Mouse (Mus musculus) natural killer cell, adult 2 months (primary cell): ENCODE data around the gene Prss41.
"Not testable (repeated sequence)": the region's sequence is repeated elsewhere in the genome, so short reads cannot be mapped to it uniquely, and the experiment has no call there.

Experiments
- DNase-seq, 2 experiments: peaks; one replicate each; pipeline ENCODE4 v3.0.0; 2022; ENCODE audit warnings: low spot score in 2 of 2

Prss41 gene

GRCm38 (mm10) chr17:23843812-23844273 lies at the start of gene Prss41, which contains the start of gene Prss32:
TSS of gene Prss41 (minus strand) at chr17:23844172.
TSS of gene Prss32 (plus strand) at chr17:23843855.
- DNase-seq = peak; percentile 57 to 72

- not testable (repeated sequence) for DNase-seq
These were observed 36.6 kb upstream of the Prss41 start, which contains the start of the genes Dcpp1 and Dcpp2 for GRCm38 (mm10) chr17:23880576-23880975. TSS of gene Dcpp1 (plus strand) at chr17:23880876. TSS of gene Dcpp2 (plus strand) at chr17:23880880.

DNA sequence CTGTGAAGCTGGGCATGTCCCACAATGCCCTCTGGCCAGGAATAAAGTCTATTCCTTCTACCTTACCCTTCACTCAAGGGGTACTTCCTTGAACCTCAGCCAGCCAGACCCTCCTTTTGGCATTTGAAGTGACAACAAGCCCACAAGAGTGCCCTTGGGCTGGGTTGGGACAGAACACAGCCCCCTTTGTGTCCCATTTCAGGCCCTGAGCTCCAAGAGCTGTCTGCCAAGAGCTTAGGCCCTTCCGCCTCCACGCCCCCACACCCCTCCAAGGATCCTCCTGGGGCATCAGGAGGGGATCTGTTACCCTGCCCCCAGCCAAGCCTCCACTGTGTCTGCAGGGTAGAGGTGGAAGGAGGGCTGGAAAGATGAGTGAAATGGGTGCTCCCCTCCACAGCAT lies 33.2 kb upstream of the Prss41 start:
- no peak for DNase-seq

DNA sequence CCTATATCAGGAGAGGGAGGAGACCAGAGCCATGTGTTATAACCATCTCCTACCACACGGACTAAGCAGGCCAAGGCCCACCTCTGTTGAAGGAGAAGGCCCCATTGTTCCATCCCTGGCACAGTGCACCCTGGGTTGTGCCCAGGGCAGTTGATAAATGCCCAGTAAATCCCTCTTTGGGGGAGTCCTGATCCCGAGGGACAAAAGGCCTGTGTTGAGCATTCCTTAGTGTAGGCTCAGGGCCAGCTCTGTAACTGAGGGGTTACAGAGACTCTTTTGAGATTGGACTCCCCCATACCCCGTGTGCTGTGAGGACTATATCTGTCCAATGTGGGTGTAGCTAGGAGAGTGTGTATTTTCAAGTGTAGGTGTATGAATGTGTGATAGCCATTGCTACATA lies 32.8 kb upstream of the Prss41 start:
- no peak for DNase-seq

DNA sequence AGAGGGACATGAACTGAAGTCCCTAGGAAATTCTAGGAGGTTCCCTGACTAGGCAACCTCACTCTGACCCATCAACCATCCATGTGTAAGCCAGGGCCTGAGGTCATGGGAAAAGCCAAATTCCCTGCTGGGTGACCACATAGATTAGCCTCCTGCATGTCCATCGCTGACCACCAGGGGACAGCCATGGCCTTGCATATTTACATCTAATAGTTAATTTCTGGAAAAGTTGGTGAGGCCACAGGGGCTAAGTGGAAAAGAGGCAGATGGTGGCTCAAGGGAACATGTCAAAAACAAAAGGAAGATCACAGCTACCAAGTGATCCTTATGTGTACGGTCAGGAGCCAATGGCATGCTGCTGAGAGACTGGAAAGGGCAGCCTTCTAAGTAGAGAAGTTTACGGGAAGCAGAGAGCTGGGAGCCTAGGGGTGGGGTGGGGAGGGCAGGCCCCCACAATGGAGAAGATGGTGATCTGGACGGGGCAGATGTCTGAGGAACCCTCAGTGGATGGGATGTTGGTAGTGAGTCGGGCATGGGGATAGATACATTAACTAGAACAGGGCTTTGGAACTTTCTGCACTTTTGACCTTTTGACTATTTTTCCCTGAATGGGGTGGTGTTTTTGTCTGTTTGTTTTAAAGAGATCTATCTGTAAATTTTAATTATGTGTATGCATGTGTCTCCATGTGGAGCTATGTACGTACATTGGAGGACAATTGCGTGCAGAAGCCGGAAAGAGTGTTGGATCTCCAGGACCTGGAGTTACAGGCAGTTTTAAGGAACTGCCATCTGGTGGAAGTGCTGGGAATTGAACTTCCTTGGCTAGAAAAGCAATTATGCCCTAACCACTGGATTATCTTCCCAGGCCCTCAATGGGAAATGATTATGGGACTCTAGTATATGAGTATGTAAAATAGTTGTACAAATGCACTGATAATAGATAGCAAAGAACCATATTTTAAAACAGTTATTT lies 30.2 kb upstream of the Prss41 start:
- no peak for DNase-seq

DNA sequence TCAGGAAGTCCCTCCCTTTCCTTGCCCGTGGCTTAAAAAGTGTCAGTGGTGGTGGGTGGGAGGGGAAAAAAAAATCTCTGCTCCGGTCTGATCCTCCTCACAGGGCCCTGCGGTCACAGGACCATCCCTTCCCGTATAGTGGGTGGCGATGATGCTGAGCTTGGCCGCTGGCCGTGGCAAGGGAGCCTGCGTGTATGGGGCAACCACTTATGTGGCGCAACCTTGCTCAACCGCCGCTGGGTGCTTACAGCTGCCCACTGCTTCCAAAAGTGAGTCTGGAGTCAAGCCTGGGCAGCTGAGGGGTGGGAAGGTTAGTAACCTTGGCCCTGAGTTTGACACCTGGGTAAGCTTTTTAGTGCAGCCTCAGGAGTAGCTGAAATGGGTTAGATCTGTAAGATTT lies 24.5 kb upstream of the Prss41 start:
- DNase-seq = no peak

DNA sequence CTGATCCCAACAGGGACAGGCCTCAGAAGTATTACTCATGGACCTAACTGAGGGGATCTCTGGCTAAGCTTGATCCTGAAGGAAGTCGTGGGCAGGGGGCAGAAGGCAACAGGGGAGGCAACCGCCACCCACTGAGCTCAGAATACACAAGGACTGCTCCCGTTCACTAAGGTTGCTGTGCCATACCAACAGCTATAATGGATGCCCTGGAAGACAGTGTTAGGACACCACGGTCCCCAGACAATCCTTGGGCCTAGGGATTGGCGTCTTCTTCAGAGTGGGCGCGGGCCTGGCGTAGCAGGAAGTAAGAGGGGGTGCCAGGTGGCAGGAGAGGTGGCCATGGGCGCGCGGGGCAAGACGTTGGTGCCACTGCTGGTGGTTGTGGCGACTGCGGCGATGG lies 23.8 kb upstream of the Prss41 start, which contains the start of gene Prss21:
Gene Prss21 (plus strand): TSS at position 301 of the 400 bp plus-strand sequence.
- DNase-seq = no peak

GRCm38 (mm10) chr17:23862926-23863325 lies 19.0 kb upstream of the Prss41 start:
- no peak for DNase-seq

- DNase-seq = no peak
These were observed 13.9 kb upstream of the Prss41 start for GRCm38 (mm10) chr17:23857913-23858312.

GRCm38 (mm10) chr17:23857193-23857592 lies 13.2 kb upstream of the Prss41 start:
- DNase-seq = no peak

- DNase-seq = no peak
These were observed 10.3 kb upstream of the Prss41 start for GRCm38 (mm10) chr17:23854229-23854765.

DNA sequence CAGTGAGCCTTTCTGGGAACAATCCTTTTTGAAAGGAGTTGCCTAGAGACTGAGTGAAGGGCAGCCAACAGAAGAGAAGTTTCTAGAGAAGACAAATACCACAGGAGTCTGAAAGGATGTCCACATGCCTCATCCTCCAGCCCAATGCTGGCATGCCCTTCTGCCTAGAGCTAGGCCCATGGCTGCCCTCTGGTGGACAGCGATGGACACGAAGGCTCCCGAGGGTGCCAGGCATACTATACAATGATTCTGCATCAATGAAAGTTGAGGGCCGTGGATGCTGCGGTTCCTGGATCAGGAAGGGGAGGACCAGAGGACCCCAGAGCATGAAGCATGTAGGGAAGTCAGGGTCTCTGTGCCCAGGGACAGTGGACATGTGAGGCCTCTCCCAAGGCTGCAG lies 9.3 kb upstream of the Prss41 start:
- peak in 1 of 2 experiments; percentile 44 for DNase-seq

DNA sequence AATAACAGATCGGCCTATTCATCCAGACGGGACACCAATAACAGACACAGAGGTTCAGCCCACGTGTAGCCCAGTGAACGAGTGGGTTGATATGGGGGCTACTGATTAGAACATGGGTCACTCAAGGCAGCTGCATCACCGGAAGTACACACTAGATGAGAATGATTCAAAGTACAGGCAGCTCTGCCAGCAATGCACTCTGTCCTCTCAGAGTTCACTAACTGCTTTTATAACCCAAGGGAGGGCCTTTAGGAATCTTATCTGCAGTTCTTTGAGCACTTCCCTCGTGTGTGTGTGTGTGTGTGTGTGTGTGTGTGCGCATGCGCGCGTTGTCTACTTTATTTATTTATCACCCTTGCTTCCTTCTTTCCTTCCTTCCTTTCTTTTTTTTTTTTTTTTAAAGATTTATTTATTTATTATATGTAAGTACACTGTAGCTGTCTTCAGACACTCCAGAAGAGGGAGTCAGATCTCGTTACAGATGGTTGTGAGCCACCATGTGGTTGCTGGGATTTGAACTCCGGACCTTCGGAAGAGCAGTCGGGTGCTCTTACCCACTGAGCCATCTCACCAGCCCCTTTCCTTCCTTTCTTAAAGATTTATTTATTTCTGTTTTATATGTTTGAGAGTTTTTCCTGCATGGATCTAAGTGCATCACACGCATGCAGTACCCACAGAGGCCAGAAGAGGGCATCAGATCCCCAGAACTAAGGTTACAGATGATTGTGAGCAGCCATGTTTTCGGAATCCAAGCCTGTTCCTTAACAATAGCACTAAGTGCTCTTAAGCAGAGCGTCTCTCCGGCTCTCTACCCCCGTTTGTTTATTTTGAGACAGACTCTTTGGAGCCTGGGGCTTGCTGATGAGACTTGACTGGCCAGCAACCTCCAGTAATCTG lies 7.1 kb upstream of the Prss41 start:
- peak; percentile 52 to 60 for DNase-seq

DNA sequence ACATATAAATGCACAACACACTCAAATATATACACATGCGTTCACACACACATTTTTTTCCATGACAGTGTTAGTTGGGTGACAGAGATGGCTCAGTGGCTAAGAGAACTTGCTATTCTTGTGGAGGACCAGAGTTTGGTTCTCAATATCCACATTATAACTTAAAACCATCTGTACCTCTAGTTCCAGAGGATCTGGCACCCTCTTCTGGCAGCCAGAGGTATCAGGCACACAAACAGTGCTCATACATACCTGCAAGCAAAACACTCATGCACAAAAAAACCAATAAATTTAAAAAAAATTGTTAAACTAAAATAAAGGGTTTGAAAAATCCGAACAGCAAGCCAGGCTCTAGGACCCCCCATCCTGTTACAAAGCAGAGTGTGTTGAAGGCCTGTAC lies 6.1 kb upstream of the Prss41 start:
- no peak for DNase-seq

DNA sequence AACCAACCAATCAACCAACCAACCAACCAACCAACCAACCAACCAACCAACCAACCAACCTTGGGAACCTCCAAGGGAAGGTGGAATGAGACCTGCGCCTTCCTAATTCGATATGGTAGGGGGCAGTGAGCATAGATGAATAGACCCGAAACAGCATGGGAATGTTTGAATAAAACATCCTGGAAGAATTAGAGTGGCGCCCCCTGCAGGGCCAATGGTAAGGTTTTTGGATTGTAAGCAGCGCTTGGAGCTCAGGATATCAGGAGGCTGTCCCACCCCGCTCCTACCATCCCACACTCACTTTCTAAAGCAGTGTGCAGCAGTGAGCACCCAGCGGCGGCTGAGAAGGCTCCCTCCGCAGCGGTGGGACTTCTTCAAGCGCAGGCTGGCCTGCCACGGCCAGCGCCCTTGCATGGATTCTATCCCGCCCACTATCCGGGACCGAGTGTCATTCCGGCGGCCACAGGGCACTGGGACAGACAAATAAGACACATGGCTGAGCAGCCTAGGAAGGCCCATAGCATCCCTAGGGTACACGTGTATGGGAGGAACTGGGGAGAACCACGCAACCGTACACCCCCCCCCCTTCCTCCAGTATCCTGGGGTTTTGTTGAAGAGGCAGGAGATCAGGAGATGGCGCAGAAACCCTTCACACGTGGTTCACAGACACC lies 696 bp downstream of the Prss41 start:
- DNase-seq = no peak

DNA sequence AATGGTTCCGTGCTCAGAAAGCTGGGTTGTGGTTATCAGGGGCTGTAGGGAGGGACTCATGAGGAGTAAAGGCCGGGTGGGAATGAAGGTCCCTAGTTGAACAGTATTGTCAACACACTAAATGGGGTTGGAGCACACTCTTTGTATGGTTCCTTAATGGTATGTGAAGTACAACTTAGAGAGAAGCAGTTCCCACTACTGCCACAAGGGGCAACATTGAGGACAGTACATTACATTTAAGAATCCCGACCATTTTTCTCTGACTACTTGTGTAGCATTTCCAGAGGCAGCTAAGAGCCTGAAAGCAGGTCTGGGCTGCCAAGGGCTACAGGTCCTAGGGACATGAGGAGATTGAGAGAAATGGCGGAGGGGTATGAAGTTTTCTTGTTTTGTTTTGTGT lies 2.8 kb downstream of the Prss41 start:
- peak; percentile 55 to 66 for DNase-seq

GRCm38 (mm10) chr17:23836006-23836575 lies 7.9 kb downstream of the Prss41 start, which contains the start of gene Prss33:
TSS of gene Prss33 (minus strand) at chr17:23836056.
- no peak for DNase-seq

DNA sequence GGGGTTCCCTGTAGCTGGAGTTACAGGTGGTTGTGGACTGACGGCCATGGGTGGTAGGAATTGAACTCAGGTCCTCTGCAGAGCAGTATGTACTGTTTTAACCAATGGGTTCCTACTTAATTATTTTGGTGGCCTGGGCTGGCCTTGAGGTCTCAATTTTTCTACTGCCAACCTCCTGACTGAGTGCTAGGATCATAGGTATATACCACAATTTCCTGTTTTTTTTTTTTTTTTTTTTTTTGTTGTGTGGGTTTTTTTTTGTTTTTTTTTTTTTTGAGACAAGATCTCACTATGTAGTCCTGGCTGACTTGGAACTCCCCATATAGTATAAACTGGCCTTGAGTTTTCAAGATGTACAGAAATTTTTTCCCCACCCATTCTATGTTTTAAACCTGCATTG lies 12.8 kb downstream of the Prss41 start:
- DNase-seq = no peak

DNA sequence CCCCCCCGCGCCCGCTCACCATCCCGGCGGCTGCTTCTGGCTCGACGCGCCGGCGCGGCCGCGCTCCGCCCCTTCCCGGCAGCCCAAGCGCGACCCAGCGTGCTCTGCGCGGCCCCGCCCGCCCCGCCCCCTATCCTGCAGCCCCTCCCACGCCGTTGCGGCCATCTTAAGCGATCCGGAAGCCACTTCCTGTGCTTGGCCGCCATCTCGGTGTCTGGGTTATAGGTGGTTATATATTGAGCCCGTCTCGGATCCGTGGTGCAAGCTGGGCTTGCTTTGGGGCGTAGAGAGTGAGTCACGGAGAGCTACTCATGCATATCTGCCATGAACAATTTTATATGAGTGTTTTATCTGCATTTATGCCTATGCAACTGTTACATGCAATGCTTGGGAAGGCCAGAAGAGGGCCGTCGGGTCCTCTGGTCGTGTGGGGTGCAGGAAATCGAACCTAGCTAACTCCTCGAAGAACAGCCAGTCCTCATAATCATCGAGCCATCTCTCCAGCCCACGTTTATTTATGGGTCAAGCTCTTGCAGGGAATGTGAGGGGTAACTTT lies 14.8 kb downstream of the Prss41 start, which contains the start of gene Elob:
Gene Elob (minus strand): TSS at position 73 of the 556 bp plus-strand sequence.
- DNase-seq = peak; percentile 81 to 87
